Mouse (Mus musculus) megakaryocyte, embryonic 14.5 days (primary cell): ENCODE data around the gene Gm43064.

Source experiments
- FLI1 ChIP-seq: IDR thresholded peaks from 2 replicates; pipeline ENCODE4 v1.6.1; 2012; ENCODE audit warnings: low read length, inconsistent platforms, mixed read lengths
- GATA1 ChIP-seq: IDR thresholded peaks from 3 replicates; pipeline ENCODE4 v1.6.1; 2012; ENCODE audit warnings: mixed read lengths, low read length, inconsistent platforms, borderline replicate concordance

DNA sequence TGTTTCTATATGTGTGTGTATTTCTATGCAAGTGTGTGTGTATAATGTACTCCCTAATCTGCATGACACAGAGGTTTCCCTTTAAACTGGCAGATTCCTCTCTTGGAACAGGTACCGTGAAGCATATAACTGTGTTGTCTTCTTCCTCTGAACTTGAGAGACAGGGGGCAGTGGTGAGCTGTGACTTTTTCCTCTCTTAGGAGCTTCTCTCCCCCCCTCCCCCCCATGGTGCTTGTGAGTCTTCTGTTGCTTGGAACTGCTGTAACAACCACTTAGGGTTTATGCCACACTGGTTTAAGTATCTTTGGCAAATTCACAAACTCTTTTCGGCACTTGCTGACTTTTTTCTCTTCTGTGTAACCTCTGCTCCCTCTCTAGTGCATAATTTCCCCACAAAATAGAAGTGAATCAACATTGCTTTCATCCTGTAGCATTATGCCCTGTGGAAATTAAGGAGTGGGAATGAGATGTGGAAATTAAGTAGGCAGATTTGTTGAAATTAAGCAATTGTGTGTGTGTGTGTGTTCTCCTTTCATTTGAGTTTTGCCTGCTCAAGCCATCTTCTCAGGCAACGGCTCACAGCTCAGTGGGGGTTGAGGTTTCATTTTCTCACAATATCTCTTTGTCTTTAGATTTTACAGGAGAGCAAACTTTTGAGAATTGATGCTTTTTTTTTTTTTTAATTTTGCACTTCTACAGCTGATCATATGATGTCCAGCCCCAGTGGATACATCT is 43.4 kb downstream of the Gm43064 start:
- no peak for TF ChIP-seq GATA1
- TF ChIP-seq FLI1, result no peak
